Mouse (Mus musculus) CH12.LX (cell line): ENCODE results near the gene Dnajc7.

Source experiments
- CHD1 ChIP-seq: IDR thresholded peaks from 2 replicates; pipeline ENCODE4 v1.6.1; 2012; ENCODE audit warnings: low read depth, low read length, improper control_type of control experiment, inconsistent platforms
- CTCF ChIP-seq, 2 experiments: IDR thresholded peaks in 1 of 2; conservative IDR thresholded peaks in 1 of 2; 2 replicates each; pipeline ENCODE4 v1.5.1; 2011 to 2012; ENCODE audit warnings: low read depth in 2 of 2, low read length in 2 of 2, improper control_type of control experiment in 1 of 2, inconsistent platforms in 1 of 2, mild to moderate bottlenecking in 1 of 2, moderate library complexity in 1 of 2
- ELF1 ChIP-seq: IDR thresholded peaks from 2 replicates; pipeline ENCODE4 v1.6.1; 2014; ENCODE audit warnings: low read depth, mild to moderate bottlenecking, inconsistent platforms, low read length, improper control_type of control experiment
- EP300 ChIP-seq: IDR thresholded peaks from 2 replicates; pipeline ENCODE4 v1.6.1; 2011; ENCODE audit warnings: low read length, improper control_type of control experiment
- GABPA ChIP-seq: IDR thresholded peaks from 2 replicates; pipeline ENCODE4 v1.6.1; 2012; ENCODE audit warnings: low read depth, low read length, improper control_type of control experiment, inconsistent platforms; ENCODE audit not compliant: insufficient replicate concordance
- JUND ChIP-seq: conservative IDR thresholded peaks from 2 replicates; pipeline ENCODE4 v1.6.1; 2011; ENCODE audit warnings: low read depth, low read length, improper control_type of control experiment
- MAFK ChIP-seq: IDR thresholded peaks from 2 replicates; pipeline ENCODE4 v1.6.1; 2011; ENCODE audit warnings: low read length, improper control_type of control experiment; ENCODE audit not compliant: insufficient replicate concordance
- MAX ChIP-seq: IDR thresholded peaks from 2 replicates; pipeline ENCODE4 v1.6.1; 2011; ENCODE audit warnings: low read length, improper control_type of control experiment
- POLR2A ChIP-seq: IDR thresholded peaks from 2 replicates; pipeline ENCODE4 v1.6.1; 2011; ENCODE audit warnings: low read depth, mild to moderate bottlenecking, improper control_type of control experiment, low read length
- SIN3A ChIP-seq: IDR thresholded peaks from 2 replicates; pipeline ENCODE4 v1.6.1; 2012; ENCODE audit warnings: low read length, improper control_type of control experiment, inconsistent platforms

DNA sequence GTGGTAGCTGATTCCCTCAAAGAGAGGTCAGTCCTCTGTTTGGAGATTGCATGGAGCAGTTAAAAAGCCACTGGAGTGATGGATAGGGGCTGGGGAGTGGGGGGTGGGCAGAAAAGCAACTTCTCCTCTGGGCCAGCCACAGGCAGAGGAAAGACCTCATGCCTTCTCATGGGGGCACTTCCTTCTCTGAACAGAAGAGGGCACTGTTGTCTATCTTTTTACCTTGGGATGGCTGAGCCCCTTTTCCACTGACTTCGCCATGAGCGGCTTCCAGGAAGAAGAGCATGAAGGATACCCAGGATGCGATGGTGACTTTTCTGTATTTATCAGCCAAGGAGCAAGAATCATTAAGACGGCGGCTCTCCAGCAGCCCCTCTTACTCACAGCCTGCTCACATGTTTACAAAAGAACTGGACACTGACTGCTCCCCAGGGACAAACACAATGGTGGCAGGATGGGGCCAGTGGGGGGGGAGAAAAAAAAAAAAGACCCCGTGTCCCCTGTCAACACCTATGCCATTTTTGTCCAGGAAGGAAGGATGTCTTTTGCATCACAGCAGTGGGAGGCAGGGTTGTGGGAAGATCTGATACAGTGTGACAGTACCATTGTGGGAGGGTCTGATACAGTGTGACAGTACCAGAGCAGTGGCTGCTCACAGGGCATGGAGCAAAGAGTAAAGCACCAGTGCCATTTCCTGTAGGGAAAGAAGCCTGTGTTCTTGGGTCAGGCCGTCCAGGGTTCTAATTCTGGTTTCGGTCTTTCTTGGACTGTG lies 49.4 kb downstream of the Dnajc7 start:
- TF ChIP-seq CTCF (conservative IDR thresholded peaks at IDR 0.05 in 1 of 2, IDR thresholded peaks at IDR 0.05 in 1 of 2; ENCODE audit: low read depth in 2 of 2, low read length in 2 of 2) = peak; percentile 94 to 95
- no peak for TF ChIP-seq EP300
- peak; percentile 57 for TF ChIP-seq ELF1
- TF ChIP-seq MAFK = 0 out of 2 replicates have a peak, but pooled peaks have one; percentile 7
- no peak for TF ChIP-seq GABPA
- TF ChIP-seq SIN3A = peak; percentile 76; the same call in 1 of the 2 replicates
- peak; percentile 44 for TF ChIP-seq JUND
- TF ChIP-seq POLR2A = no peak
- TF ChIP-seq CHD1 = no peak
- TF ChIP-seq MAX = peak; percentile 67
